Mouse (Mus musculus) erythroblast, embryonic 14.5 days (primary cell): ENCODE measurements around the gene Kyat1.

Experiments
- GATA1 ChIP-seq: IDR thresholded peaks from 2 replicates; pipeline ENCODE4 v1.6.1; 2012; ENCODE audit warnings: low read length, inconsistent platforms, mixed read lengths
- TAL1 ChIP-seq: IDR thresholded peaks from 3 replicates; pipeline ENCODE4 v1.6.1; 2012; ENCODE audit warnings: low read length, inconsistent platforms, mixed read lengths

- TF ChIP-seq TAL1 (no peak), GATA1 (no peak)
Measured at GRCm38 (mm10) chr2:30183721-30184120, 21.9 kb downstream of the Kyat1 start.
